Mouse (Mus musculus): ENCODE results near the gene Pi4ka.
"Not testable (repeated sequence)": the region's sequence is repeated elsewhere in the genome, so short reads cannot be mapped to it uniquely, and the experiment has no call there.

The Pi4ka gene

DNA sequence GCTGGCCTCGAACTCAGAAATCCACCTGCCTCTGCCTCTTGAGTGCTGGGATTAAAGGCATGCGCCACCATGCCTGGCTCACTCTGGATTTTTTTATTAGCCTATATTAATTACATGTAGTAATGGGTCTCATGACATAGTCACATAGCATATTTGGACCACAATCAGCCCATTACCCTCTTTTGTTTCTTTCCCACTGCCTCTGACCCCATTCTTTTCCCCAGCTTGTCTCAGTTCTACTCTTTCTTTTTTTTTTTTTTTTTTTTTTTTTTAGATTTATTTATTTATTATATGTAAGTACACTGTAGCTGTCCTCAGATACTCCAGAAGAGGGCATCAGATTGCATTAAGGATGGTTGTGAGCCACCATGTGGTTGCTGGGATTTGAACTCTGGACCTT lies 174.6 kb downstream of the Pi4ka start:
- not testable (repeated sequence) for DNase-seq
